Mouse (Mus musculus): ENCODE results near the gene Gpc6. TPM values are rescaled to one million over a fixed set of nuclear protein-coding genes. Genes with fewer than 3 reads are reported as not detected.

The Gpc6 gene
- total and polyA plus RNA-seq, 3 experiments = not detected

GRCm38 (mm10) chr14:117961267-117961666, 1036.2 kb downstream of the Gpc6 start:
- no peaks in the 10 kb centered on the region for H3K36me3 ChIP-seq (ENCODE audit: control insufficient read depth in 1 of 2, insufficient read depth in 2 of 2, low read length in 2 of 2)
- H3K9ac ChIP-seq (ENCODE audit: control insufficient read depth, low read depth, low read length, poor library complexity, severe bottlenecking) = no peak overlapping the region
- H3K79me2 ChIP-seq (ENCODE audit: control insufficient read depth, insufficient read depth, low read length, poor library complexity) = no peaks in the 10 kb centered on the region
- TF ChIP-seq KAT2A (conservative IDR thresholded peaks at IDR 0.05; ENCODE audit: low read depth, low read length) (no peak), SMC3 (IDR thresholded peaks at IDR 0.05; ENCODE audit: low read depth, low read length) (no peak), ETS1 (IDR thresholded peaks at IDR 0.05; ENCODE audit: low read depth, low read length) (no peak), POLR2AphosphoS5 (IDR thresholded peaks at IDR 0.05; ENCODE audit: borderline replicate concordance, low read depth, low read length) (no peak), GATA1 (IDR thresholded peaks at IDR 0.05; ENCODE audit: low read depth, low read length) (no peak), HCFC1 (IDR thresholded peaks at IDR 0.05; ENCODE audit: low read depth, low read length) (no peak), ZKSCAN1 (IDR thresholded peaks at IDR 0.05; ENCODE audit: low read depth, low read length) (no peak), ZMIZ1 (IDR thresholded peaks at IDR 0.05; ENCODE audit: low read depth, low read length) (no peak), MYC (IDR thresholded peaks at IDR 0.05; ENCODE audit: low read depth, low read length) (no peak), TCF12 (IDR thresholded peaks at IDR 0.05; ENCODE audit: low read depth, low read length) (no peak), CTCF (IDR thresholded peaks at IDR 0.05 in 2 of 3, conservative IDR thresholded peaks at IDR 0.05 in 1 of 3; ENCODE audit: control insufficient read depth in 1 of 3, insufficient read depth in 1 of 3, low read depth in 2 of 3, low read length in 3 of 3, poor library complexity in 1 of 3, severe bottlenecking in 1 of 3) (no peak), NELFE (IDR thresholded peaks at IDR 0.05; ENCODE audit: low read depth, low read length) (no peak)
- no peak for DNase-seq (ENCODE audit: low read depth, low spot score)
- H3K9me3 ChIP-seq (replicated peaks; ENCODE audit: insufficient read depth, low read length) = no peaks in the 10 kb centered on the region
- H3K4me3 ChIP-seq (ENCODE audit: control insufficient read depth in 1 of 2, insufficient read depth in 1 of 2, low read depth in 2 of 2, low read length in 2 of 2) = no peak overlapping the region
- no peaks in the 10 kb centered on the region for H3K27me3 ChIP-seq (ENCODE audit: control insufficient read depth in 1 of 2, insufficient read depth in 2 of 2, low read length in 2 of 2)
- no peaks in the 10 kb centered on the region for H3K4me1 ChIP-seq (ENCODE audit: control insufficient read depth in 1 of 2, insufficient read depth in 2 of 2, low read length in 2 of 2)
- H3K27ac ChIP-seq (ENCODE audit: control insufficient read depth, low read depth, low read length) = no peak overlapping the region

GRCm38 (mm10) chr14:117961844-117962243, 1036.7 kb downstream of the Gpc6 start:
- Histone ChIP-seq H3K36me3 (ENCODE audit: control insufficient read depth in 1 of 2, insufficient read depth in 2 of 2, low read length in 2 of 2) (no peaks in the 10 kb centered on the region), H3K4me1 (ENCODE audit: control insufficient read depth in 1 of 2, insufficient read depth in 2 of 2, low read length in 2 of 2) (no peaks in the 10 kb centered on the region), H3K27ac (ENCODE audit: control insufficient read depth, low read depth, low read length) (no peak overlapping the region), H3K9me3 (replicated peaks; ENCODE audit: insufficient read depth, low read length) (no peaks in the 10 kb centered on the region), H3K79me2 (ENCODE audit: control insufficient read depth, insufficient read depth, low read length, poor library complexity) (no peaks in the 10 kb centered on the region), H3K9ac (ENCODE audit: control insufficient read depth, low read depth, low read length, poor library complexity, severe bottlenecking) (no peak overlapping the region), H3K27me3 (ENCODE audit: control insufficient read depth in 1 of 2, insufficient read depth in 2 of 2, low read length in 2 of 2) (no peaks in the 10 kb centered on the region), H3K4me3 (ENCODE audit: control insufficient read depth in 1 of 2, insufficient read depth in 1 of 2, low read depth in 2 of 2, low read length in 2 of 2) (no peak overlapping the region)
- no peak for DNase-seq (ENCODE audit: low read depth, low spot score)
- no peak for TF ChIP-seq JUND (IDR thresholded peaks at IDR 0.05; ENCODE audit: low read depth, low read length)
- no peak for TF ChIP-seq EP300 (IDR thresholded peaks at IDR 0.05; ENCODE audit: low read depth in 1 of 2, low read length in 2 of 2)
- TF ChIP-seq TBP (IDR thresholded peaks at IDR 0.05; ENCODE audit: low read depth, low read length) = no peak
- TF ChIP-seq CHD1 (IDR thresholded peaks at IDR 0.05; ENCODE audit: low read depth, low read length) = no peak
- no peak for TF ChIP-seq ZKSCAN1 (IDR thresholded peaks at IDR 0.05; ENCODE audit: low read depth, low read length)
- TF ChIP-seq ZNF384 (IDR thresholded peaks at IDR 0.05; ENCODE audit: low read depth, low read length) = no peak
- no peak for TF ChIP-seq RCOR1 (IDR thresholded peaks at IDR 0.05; ENCODE audit: low read depth, low read length)
- no peak for TF ChIP-seq POLR2A (IDR thresholded peaks at IDR 0.05; ENCODE audit: control insufficient read depth in 1 of 2, insufficient read depth in 1 of 2, low read depth in 1 of 2, low read length in 2 of 2, poor library complexity in 1 of 2)
- TF ChIP-seq E2F4 (IDR thresholded peaks at IDR 0.05; ENCODE audit: borderline replicate concordance, low read depth, low read length) = no peak
- no peak for TF ChIP-seq SIN3A (IDR thresholded peaks at IDR 0.05; ENCODE audit: low read length)
- TF ChIP-seq KAT2A (conservative IDR thresholded peaks at IDR 0.05; ENCODE audit: low read depth, low read length) = no peak
- TF ChIP-seq POLR2AphosphoS5 (IDR thresholded peaks at IDR 0.05; ENCODE audit: borderline replicate concordance, low read depth, low read length) = no peak
- TF ChIP-seq TAL1 (IDR thresholded peaks at IDR 0.05; ENCODE audit: low read length) = no peak
- no peak for TF ChIP-seq MAFK (IDR thresholded peaks at IDR 0.05; ENCODE audit: borderline replicate concordance, low read depth, low read length)
- no peak for TF ChIP-seq MYB (IDR thresholded peaks at IDR 0.05; ENCODE audit: low read depth, low read length)
- no peak for TF ChIP-seq TCF12 (IDR thresholded peaks at IDR 0.05; ENCODE audit: low read depth, low read length)
- TF ChIP-seq USF1 (IDR thresholded peaks at IDR 0.05; ENCODE audit: low read depth, low read length) = no peak
- TF ChIP-seq HCFC1 (IDR thresholded peaks at IDR 0.05; ENCODE audit: low read depth, low read length) = no peak
- TF ChIP-seq GABPA (IDR thresholded peaks at IDR 0.05; ENCODE audit: low read depth, low read length) = no peak
